Mouse (Mus musculus): ENCODE measurements around the gene Heyl.
"Not testable (repeated sequence)": the region's sequence is repeated elsewhere in the genome, so short reads cannot be mapped to it uniquely, and the experiment has no call there.

The Heyl gene

GRCm38 (mm10) chr4:123232841-123233240 is 515 bp upstream of the Heyl start:
- in situ Hi-C loops (cut with MboI, MseI), result no loop called here

- in situ Hi-C loops (cut with MboI, MseI), result no loop called here
These were observed 2.6 kb downstream of the Heyl start for GRCm38 (mm10) chr4:123235835-123236430.

GRCm38 (mm10) chr4:123236431-123237031 is 3.2 kb downstream of the Heyl start:
- in situ Hi-C loops (cut with MboI, MseI), result no loop called here

- in situ Hi-C loops (cut with MboI, MseI), result no loop called here
These were observed 4.3 kb downstream of the Heyl start for GRCm38 (mm10) chr4:123237386-123238266.

GRCm38 (mm10) chr4:123239361-123240203 is 6.2 kb downstream of the Heyl start:
- in situ Hi-C loops (cut with MboI, MseI), result no loop called here

- in situ Hi-C loops (cut with MboI, MseI), result no loop called here
These were observed 12.9 kb downstream of the Heyl start for GRCm38 (mm10) chr4:123246221-123246620.

- in situ Hi-C loops (cut with MboI, MseI), result no loop called here
These were observed 13.3 kb downstream of the Heyl start for GRCm38 (mm10) chr4:123246651-123247050.

GRCm38 (mm10) chr4:123247147-123247880 is 14.0 kb downstream of the Heyl start:
- in situ Hi-C loops (cut with MboI, MseI), result no loop called here

GRCm38 (mm10) chr4:123248971-123249567 is 15.7 kb downstream of the Heyl start:
- in situ Hi-C loops (cut with MboI, MseI), result no loop called here

- in situ Hi-C loops (cut with MboI, MseI), result no loop called here
These were observed 18.9 kb downstream of the Heyl start for GRCm38 (mm10) chr4:123252214-123252613.

- in situ Hi-C loops (cut with MboI, MseI), result loop anchor here (5.0 kb wide), 2 partner anchors 37 to 97 kb away; no protein-coding TSS in a partner anchor
These were observed 21.3 kb downstream of the Heyl start for GRCm38 (mm10) chr4:123254617-123255016.

- in situ Hi-C loops (cut with MboI, MseI), result no loop called here
These were observed 26.9 kb downstream of the Heyl start for GRCm38 (mm10) chr4:123260071-123260746.

- in situ Hi-C loops (cut with MboI, MseI), result no loop called here
These were observed 28.5 kb downstream of the Heyl start, which contains the start of gene Pabpc4 for GRCm38 (mm10) chr4:123261721-123262401. Gene Pabpc4 (plus strand): TSS chr4:123262351.

GRCm38 (mm10) chr4:123271063-123271462 is 37.7 kb downstream of the Heyl start:
- in situ Hi-C loops (cut with MboI, MseI), result no loop called here

- in situ Hi-C loops (cut with MboI, MseI), result no loop called here
These were observed 46.8 kb downstream of the Heyl start for GRCm38 (mm10) chr4:123280117-123280516.

GRCm38 (mm10) chr4:123282500-123282899 is 49.1 kb downstream of the Heyl start:
- in situ Hi-C loops (cut with MboI, MseI), result no loop called here

GRCm38 (mm10) chr4:123282915-123283674 is 49.7 kb downstream of the Heyl start:
- in situ Hi-C loops (cut with MboI, MseI), result not testable (repeated sequence)

GRCm38 (mm10) chr4:123283675-123284064 is 50.3 kb downstream of the Heyl start:
- in situ Hi-C loops (cut with MboI, MseI), result not testable (repeated sequence)

Measured in T-helper 2 cell (primary cell).